Mouse (Mus musculus): ENCODE data around the gene Rrp9. TPM values are rescaled to one million over a fixed set of nuclear protein-coding genes. Genes with fewer than 3 reads are reported as not detected.

Gene Rrp9
- total and polyA plus RNA-seq, 3 experiments, result 120 to 326 (median 130) TPM

GRCm38 (mm10) chr9:106519909-106520308, 44.1 kb downstream of the Rrp9 start:
- no peak for DNase-seq (ENCODE audit: extremely low read depth)
- H3K79me2 ChIP-seq (replicated peaks; ENCODE audit: control insufficient read depth, extremely low read depth, insufficient read depth, poor library complexity, severe bottlenecking), result no peaks in the 10 kb centered on the region
- dilution Hi-C loops (cut with MboI; ENCODE audit: extremely low pct_ligation_motif_present, extremely low pct_unique_long_range_greater_than_20kb, low sequenced_read_pairs) (no loop called here), in situ Hi-C loops (cut with MboI; ENCODE audit: low pct_ligation_motif_present, low pct_unique_long_range_greater_than_20kb, low sequenced_read_pairs) (no loop called here)
- H3K4me2 ChIP-seq (ENCODE audit: insufficient read depth, low read depth, poor library complexity, severe bottlenecking), result no peak overlapping the region
- no peak overlapping the region for H3K4me3 ChIP-seq (replicated peaks in 1 of 3; ENCODE audit: low read depth in 2 of 3, low read length in 2 of 3, poor library complexity in 1 of 3)
- TF ChIP-seq CHD2 (IDR thresholded peaks at IDR 0.05; ENCODE audit: low read length) (no peak), EP300 (IDR thresholded peaks at IDR 0.05; ENCODE audit: low read length) (no peak), MAZ (IDR thresholded peaks at IDR 0.05; ENCODE audit: low read depth, low read length) (no peak), MAFK (IDR thresholded peaks at IDR 0.05; ENCODE audit: insufficient replicate concordance, low read length) (no peak), NELFE (IDR thresholded peaks at IDR 0.05; ENCODE audit: low read depth, low read length) (no peak), E2F4 (IDR thresholded peaks at IDR 0.05; ENCODE audit: insufficient replicate concordance, low read depth, low read length) (no peak), BHLHE40 (IDR thresholded peaks at IDR 0.05; ENCODE audit: low read depth, low read length) (no peak), USF1 (IDR thresholded peaks at IDR 0.05; ENCODE audit: low read depth, low read length) (no peak), HCFC1 (IDR thresholded peaks at IDR 0.05; ENCODE audit: low read depth, low read length) (no peak), SMC3 (IDR thresholded peaks at IDR 0.05; ENCODE audit: low read depth, low read length) (no peak)
- no peak overlapping the region for H3K9ac ChIP-seq (ENCODE audit: insufficient read depth, low read depth)
- no peaks in the 10 kb centered on the region for H3K36me3 ChIP-seq (replicated peaks in 1 of 2; ENCODE audit: control insufficient read depth in 1 of 2, insufficient read depth in 1 of 2, low read length in 1 of 2)
- no peaks in the 10 kb centered on the region for H3K9me3 ChIP-seq (replicated peaks; ENCODE audit: low read length)
- H3K27me3 ChIP-seq (replicated peaks), result no peaks in the 10 kb centered on the region
- no peak overlapping the region for H3K27ac ChIP-seq (ENCODE audit: insufficient read depth, low read depth)
- H3K4me1 ChIP-seq (ENCODE audit: control insufficient read depth in 1 of 2, insufficient read depth in 2 of 2), result peaks cover 0 to 3% of the 10 kb centered on the region in 2 experiments; a peak in 2 of 4 replicates

- Histone ChIP-seq H3K4me3 (replicated peaks in 1 of 3; ENCODE audit: low read depth in 2 of 3, low read length in 2 of 3, poor library complexity in 1 of 3) (no peak overlapping the region), H3K36me3 (replicated peaks in 1 of 2; ENCODE audit: control insufficient read depth in 1 of 2, insufficient read depth in 1 of 2, low read length in 1 of 2) (no peaks in the 10 kb centered on the region), H3K9me3 (replicated peaks; ENCODE audit: low read length) (peaks cover 3% of the 10 kb centered on the region), H3K9ac (ENCODE audit: insufficient read depth, low read depth) (no peak overlapping the region), H3K27ac (ENCODE audit: insufficient read depth, low read depth) (no peak overlapping the region), H3K4me2 (ENCODE audit: insufficient read depth, low read depth, poor library complexity, severe bottlenecking) (no peak overlapping the region), H3K79me2 (replicated peaks; ENCODE audit: control insufficient read depth, extremely low read depth, insufficient read depth, poor library complexity, severe bottlenecking) (no peaks in the 10 kb centered on the region), H3K4me1 (ENCODE audit: control insufficient read depth in 1 of 2, insufficient read depth in 2 of 2) (no peaks in the 10 kb centered on the region; a peak in 1 of 4 replicates), H3K27me3 (replicated peaks) (peaks cover 11% of the 10 kb centered on the region)
- peak; percentile 71 for DNase-seq (ENCODE audit: extremely low read depth)
- dilution Hi-C loops (cut with MboI; ENCODE audit: extremely low pct_ligation_motif_present, extremely low pct_unique_long_range_greater_than_20kb, low sequenced_read_pairs) (no loop called here), in situ Hi-C loops (cut with MboI; ENCODE audit: low pct_ligation_motif_present, low pct_unique_long_range_greater_than_20kb, low sequenced_read_pairs) (no loop called here)
- TF ChIP-seq PAX5 (IDR thresholded peaks at IDR 0.05; ENCODE audit: low read length) (no peak), NRF1 (IDR thresholded peaks at IDR 0.05; ENCODE audit: low read depth, low read length) (no peak), ZKSCAN1 (IDR thresholded peaks at IDR 0.05; ENCODE audit: borderline replicate concordance, low read depth, low read length) (no peak), CTCF (conservative IDR thresholded peaks at IDR 0.05 in 1 of 2, IDR thresholded peaks at IDR 0.05 in 1 of 2; ENCODE audit: low read depth in 2 of 2, low read length in 2 of 2) (peak; percentile 83 to 100), MYC (IDR thresholded peaks at IDR 0.05; ENCODE audit: low read depth, low read length) (no peak), UBTF (IDR thresholded peaks at IDR 0.05; ENCODE audit: low read depth, low read length) (no peak), TCF12 (IDR thresholded peaks at IDR 0.05; ENCODE audit: low read depth, low read length) (no peak), GABPA (IDR thresholded peaks at IDR 0.05; ENCODE audit: insufficient replicate concordance, low read depth, low read length) (no peak), MEF2A (IDR thresholded peaks at IDR 0.05; ENCODE audit: borderline replicate concordance, low read depth, low read length) (no peak), SMC3 (IDR thresholded peaks at IDR 0.05; ENCODE audit: low read depth, low read length) (peak; percentile 83), CHD1 (IDR thresholded peaks at IDR 0.05; ENCODE audit: low read depth, low read length) (no peak), ETS1 (conservative IDR thresholded peaks at IDR 0.05; ENCODE audit: low read depth, low read length) (no peak), ZNF384 (IDR thresholded peaks at IDR 0.05; ENCODE audit: low read depth, low read length) (no peak), MAZ (IDR thresholded peaks at IDR 0.05; ENCODE audit: low read depth, low read length) (no peak), MAFK (IDR thresholded peaks at IDR 0.05; ENCODE audit: insufficient replicate concordance, low read length) (no peak), HCFC1 (IDR thresholded peaks at IDR 0.05; ENCODE audit: low read depth, low read length) (no peak), CHD2 (IDR thresholded peaks at IDR 0.05; ENCODE audit: low read length) (no peak), IRF4 (IDR thresholded peaks at IDR 0.05; ENCODE audit: low read depth, low read length) (no peak), MAX (IDR thresholded peaks at IDR 0.05; ENCODE audit: low read length) (no peak), ZC3H11A (IDR thresholded peaks at IDR 0.05; ENCODE audit: low read depth, low read length) (no peak), RAD21 (IDR thresholded peaks at IDR 0.05; ENCODE audit: low read depth, low read length) (peak; percentile 76), USF2 (conservative IDR thresholded peaks at IDR 0.05; ENCODE audit: low read depth, low read length) (no peak), MXI1 (IDR thresholded peaks at IDR 0.05; ENCODE audit: low read depth, low read length) (no peak), TBP (conservative IDR thresholded peaks at IDR 0.05; ENCODE audit: low read depth, low read length) (no peak), KAT2A (IDR thresholded peaks at IDR 0.05; ENCODE audit: insufficient replicate concordance, low read length) (no peak), E2F4 (IDR thresholded peaks at IDR 0.05; ENCODE audit: insufficient replicate concordance, low read depth, low read length) (no peak), RCOR1 (conservative IDR thresholded peaks at IDR 0.05; ENCODE audit: low read depth, low read length) (no peak), JUND (conservative IDR thresholded peaks at IDR 0.05; ENCODE audit: low read depth, low read length) (0 out of 2 replicates have a peak, but pooled peaks have one; percentile 20), ELF1 (IDR thresholded peaks at IDR 0.05; ENCODE audit: low read depth, low read length) (no peak)
These were observed 56.1 kb downstream of the Rrp9 start for GRCm38 (mm10) chr9:106531833-106532232.

Data from CH12.LX (cell line).